Mouse (Mus musculus) embryonic fibroblast, embryonic 13.5 days (primary cell): Measurements from ENCODE around the gene Vps16.

Source experiments
- CTCF ChIP-seq: IDR thresholded peaks from 2 replicates; pipeline ENCODE4 v1.5.1; 2011; ENCODE audit warnings: mild to moderate bottlenecking, control low read depth, low read length, moderate library complexity, borderline replicate concordance; ENCODE audit not compliant: insufficient read depth
- POLR2A ChIP-seq: IDR thresholded peaks from 2 replicates; pipeline ENCODE4 v1.6.1; 2011; ENCODE audit warnings: low read depth, mild to moderate bottlenecking, control low read depth, low read length, moderate library complexity

DNA sequence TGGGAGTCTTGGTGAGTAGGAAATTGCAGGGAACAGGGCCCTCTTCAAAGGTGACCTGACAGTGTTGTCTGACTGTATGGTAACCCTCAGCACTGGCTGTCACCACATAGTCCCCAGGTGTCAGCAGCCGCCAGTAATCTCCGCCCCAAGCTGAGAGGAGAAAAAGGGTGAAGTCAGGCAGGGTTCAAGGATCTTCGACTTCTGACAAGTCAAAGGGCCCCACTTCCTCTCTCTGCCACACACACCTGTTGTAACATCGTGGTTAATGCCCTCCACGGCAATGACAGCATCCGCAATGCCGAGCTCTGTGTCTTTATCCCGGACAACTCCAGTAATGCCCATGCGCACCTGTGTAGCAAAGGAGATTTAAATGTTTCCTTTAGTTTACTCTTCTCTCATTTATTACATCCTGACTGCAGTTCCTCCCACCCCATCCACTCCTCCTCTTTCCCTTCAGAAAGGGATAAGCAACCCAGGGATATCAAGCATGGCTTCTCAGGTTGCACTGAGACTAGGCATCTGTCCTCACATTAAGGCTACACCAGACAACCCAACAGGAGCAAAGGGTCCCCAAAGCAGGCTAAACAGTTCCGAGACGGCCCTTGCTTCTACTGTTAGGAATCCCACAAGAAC lies 33.0 kb upstream of the Vps16 start:
- TF ChIP-seq POLR2A (no peak), CTCF (no peak)
